Mouse (Mus musculus) lung, embryonic 15.5 days (tissue): ENCODE data around the gene Clmn. TPM values are rescaled to one million over a fixed set of nuclear protein-coding genes. Genes with fewer than 3 reads are reported as not detected.

Experiments used
- ATAC-seq: fragments of 200-750 bp; cut with Nextera tagmentation; 2 replicates; pipeline ENCODE4 v1.8.0; 2017; ENCODE audit warnings: moderate number of reproducible peaks, borderline replicate concordance; ENCODE audit not compliant: low FRiP score, low TSS enrichment; ENCODE audit errors: extremely low read depth
- H3K27ac ChIP-seq: fragments of 300-500 bp; sonication (generic); 2 replicates; pipeline ENCODE4 v1.5.1; 2015; ENCODE audit warnings: moderate library complexity, mild to moderate bottlenecking, inconsistent platforms
- H3K27me3 ChIP-seq: fragments of 300-500 bp; sonication (generic); 2 replicates; pipeline ENCODE4 v1.6.1; 2015; ENCODE audit warnings: inconsistent platforms
- H3K36me3 ChIP-seq: fragments of 300-500 bp; sonication (generic); 2 replicates; pipeline ENCODE4 v1.6.1; 2015; ENCODE audit warnings: inconsistent platforms
- H3K4me1 ChIP-seq: fragments of 300-500 bp; sonication (generic); 2 replicates; pipeline ENCODE4 v1.6.1; 2015; ENCODE audit warnings: inconsistent platforms
- H3K4me2 ChIP-seq: fragments of 300-500 bp; sonication (generic); 2 replicates; pipeline ENCODE4 v1.6.1; 2015; ENCODE audit warnings: inconsistent platforms, mild to moderate bottlenecking, moderate library complexity
- H3K4me3 ChIP-seq: fragments of 300-500 bp; sonication (generic); 2 replicates; pipeline ENCODE4 v1.5.1; 2015; ENCODE audit warnings: mild to moderate bottlenecking, inconsistent platforms
- H3K9ac ChIP-seq: fragments of 300-500 bp; sonication (generic); 2 replicates; pipeline ENCODE4 v1.6.1; 2015; ENCODE audit warnings: inconsistent platforms
- H3K9me3 ChIP-seq: fragments of 300-500 bp; sonication (generic); 2 replicates; pipeline ENCODE4 v1.6.1; 2016; ENCODE audit warnings: inconsistent platforms
- WGBS: fragments of 180-500 bp; shearing (Covaris S2); methylation state at CpG from one replicate; pipeline ENCODE4 v1.1.7; 2015; 5-methylcytosine and 5-hydroxymethylcytosine counted together
- polyA plus RNA-seq: library from polyadenylated mRNA; unstranded; fragments of >200 nt; fragmentation: Nextera tagmentation; extraction: Ambion mirVana; gene quantifications from 2 replicates; pipeline ENCODE4 v1.2.1, GENCODE M21; 2015

Clmn gene
- polyA plus RNA-seq, 1 experiment from 2014 or later, result 3.2 TPM

GRCm38 (mm10) chr12:104871987-104872386 is 7.1 kb upstream of the Clmn start:
- Histone ChIP-seq H3K36me3 (no peaks in the 10 kb centered on the region), H3K27ac (no peak overlapping the region), H3K4me2 (no peak overlapping the region), H3K27me3 (no peaks in the 10 kb centered on the region), H3K4me3 (no peak overlapping the region), H3K4me1 (0 out of 2 replicates have a peak, but pooled peaks cover 5% of the 10 kb centered on the region), H3K9me3 (no peaks in the 10 kb centered on the region), H3K9ac (no peak overlapping the region)
- 83% methylated on average over 6 of the region's 6 CpGs for whole genome bisulfite sequencing
- ATAC-seq, result no peak

GRCm38 (mm10) chr12:104869737-104870136 is 4.9 kb upstream of the Clmn start:
- Histone ChIP-seq H3K27me3 (no peaks in the 10 kb centered on the region), H3K27ac (no peak overlapping the region), H3K36me3 (no peaks in the 10 kb centered on the region), H3K9ac (no peak overlapping the region), H3K4me2 (no peak overlapping the region), H3K9me3 (no peaks in the 10 kb centered on the region), H3K4me3 (no peak overlapping the region), H3K4me1 (peaks cover 11% of the 10 kb centered on the region)
- WGBS, result 71% methylated on average over 3 of the region's 3 CpGs
- no peak for ATAC-seq

GRCm38 (mm10) chr12:104868430-104868829 is 3.6 kb upstream of the Clmn start:
- 73% methylated on average over 3 of the region's 3 CpGs for WGBS
- no peak overlapping the region for H3K4me2 ChIP-seq
- peaks cover 20% of the 10 kb centered on the region for H3K4me1 ChIP-seq
- no peaks in the 10 kb centered on the region for H3K36me3 ChIP-seq
- H3K27me3 ChIP-seq, result no peaks in the 10 kb centered on the region
- peak overlapping the region; percentile 64 for H3K27ac ChIP-seq
- no peak overlapping the region for H3K9ac ChIP-seq
- ATAC-seq, result no peak
- H3K9me3 ChIP-seq, result no peaks in the 10 kb centered on the region
- no peak overlapping the region for H3K4me3 ChIP-seq

GRCm38 (mm10) chr12:104867851-104868250 is 3.0 kb upstream of the Clmn start:
- no peaks in the 10 kb centered on the region for H3K9me3 ChIP-seq
- H3K9ac ChIP-seq, result no peak overlapping the region
- H3K4me1 ChIP-seq, result peaks cover 20% of the 10 kb centered on the region
- ATAC-seq, result peak; percentile 45
- H3K36me3 ChIP-seq, result no peaks in the 10 kb centered on the region
- WGBS, result 55% methylated on average over 6 of the region's 6 CpGs
- H3K27me3 ChIP-seq, result no peaks in the 10 kb centered on the region
- no peak overlapping the region for H3K4me3 ChIP-seq
- peak overlapping the region; percentile 64 for H3K27ac ChIP-seq
- H3K4me2 ChIP-seq, result no peak overlapping the region

GRCm38 (mm10) chr12:104865166-104865535 is 275 bp upstream of the Clmn start:
- Histone ChIP-seq H3K9me3 (no peaks in the 10 kb centered on the region), H3K4me1 (peaks cover 20% of the 10 kb centered on the region), H3K4me3 (peak overlapping the region; percentile 83), H3K36me3 (no peaks in the 10 kb centered on the region), H3K27me3 (no peaks in the 10 kb centered on the region), H3K27ac (no peak overlapping the region), H3K4me2 (peak overlapping the region; percentile 99), H3K9ac (peak overlapping the region; percentile 73; the same call in 1 of the 2 replicates)
- ATAC-seq, result peak; percentile 28; the same call in 1 of the 2 replicates
- WGBS, result under 1% methylated on average over 7 of the region's 10 CpGs

- Histone ChIP-seq H3K27ac (no peak overlapping the region), H3K36me3 (no peaks in the 10 kb centered on the region), H3K4me3 (peak overlapping the region; percentile 83; the same call in 1 of the 2 replicates), H3K4me2 (peak overlapping the region; percentile 99), H3K9ac (no peak overlapping the region), H3K27me3 (no peaks in the 10 kb centered on the region), H3K9me3 (no peaks in the 10 kb centered on the region), H3K4me1 (peaks cover 25% of the 10 kb centered on the region)
- no peak for ATAC-seq
- 55% methylated on average over 7 of the region's 7 CpGs for WGBS
Measured at GRCm38 (mm10) chr12:104863653-104864052, 1.2 kb downstream of the Clmn start.

GRCm38 (mm10) chr12:104859140-104859539 is 5.7 kb downstream of the Clmn start:
- Histone ChIP-seq H3K4me3 (no peak overlapping the region), H3K27ac (no peak overlapping the region), H3K36me3 (no peaks in the 10 kb centered on the region), H3K27me3 (no peaks in the 10 kb centered on the region), H3K4me2 (no peak overlapping the region), H3K9ac (no peak overlapping the region), H3K4me1 (peaks cover 10% of the 10 kb centered on the region; the same call in 1 of the 2 replicates), H3K9me3 (no peaks in the 10 kb centered on the region)
- WGBS, result 67% methylated on average over 7 of the region's 7 CpGs
- no peak for ATAC-seq

GRCm38 (mm10) chr12:104858732-104859131 is 6.1 kb downstream of the Clmn start:
- Histone ChIP-seq H3K9ac (no peak overlapping the region), H3K4me1 (peaks cover 7% of the 10 kb centered on the region; the same call in 1 of the 2 replicates), H3K36me3 (no peaks in the 10 kb centered on the region), H3K27ac (no peak overlapping the region), H3K27me3 (no peaks in the 10 kb centered on the region), H3K4me3 (no peak overlapping the region), H3K4me2 (no peak overlapping the region), H3K9me3 (no peaks in the 10 kb centered on the region)
- WGBS, result 77% methylated on average over 5 of the region's 5 CpGs
- ATAC-seq, result no peak

GRCm38 (mm10) chr12:104857614-104858013 is 7.3 kb downstream of the Clmn start:
- WGBS, result 72% methylated on average over 10 of the region's 10 CpGs
- no peaks in the 10 kb centered on the region for H3K36me3 ChIP-seq
- no peaks in the 10 kb centered on the region for H3K9me3 ChIP-seq
- H3K27ac ChIP-seq, result no peak overlapping the region
- no peak for ATAC-seq
- H3K4me1 ChIP-seq, result peaks cover 6% of the 10 kb centered on the region; the same call in 1 of the 2 replicates
- H3K9ac ChIP-seq, result no peak overlapping the region
- H3K27me3 ChIP-seq, result no peaks in the 10 kb centered on the region
- H3K4me2 ChIP-seq, result no peak overlapping the region
- no peak overlapping the region for H3K4me3 ChIP-seq

- no peak for ATAC-seq
- H3K36me3 ChIP-seq, result no peaks in the 10 kb centered on the region
- no peak overlapping the region for H3K9ac ChIP-seq
- no peak overlapping the region for H3K4me3 ChIP-seq
- 68% methylated on average over 3 of the region's 3 CpGs for WGBS
- no peaks in the 10 kb centered on the region for H3K9me3 ChIP-seq
- H3K4me1 ChIP-seq, result peaks cover 16% of the 10 kb centered on the region; the same call in 1 of the 2 replicates
- no peak overlapping the region for H3K4me2 ChIP-seq
- H3K27ac ChIP-seq, result no peak overlapping the region
- H3K27me3 ChIP-seq, result no peaks in the 10 kb centered on the region
Measured at GRCm38 (mm10) chr12:104856540-104856939, 8.3 kb downstream of the Clmn start.

- no peaks in the 10 kb centered on the region for H3K9me3 ChIP-seq
- H3K4me3 ChIP-seq, result no peak overlapping the region
- H3K27me3 ChIP-seq, result no peaks in the 10 kb centered on the region
- no peak overlapping the region for H3K9ac ChIP-seq
- peaks cover 16% of the 10 kb centered on the region; the same call in 1 of the 2 replicates for H3K4me1 ChIP-seq
- no peak for ATAC-seq
- no peak overlapping the region for H3K27ac ChIP-seq
- H3K4me2 ChIP-seq, result no peak overlapping the region
- WGBS, result 65% methylated on average over 7 of the region's 7 CpGs
- no peaks in the 10 kb centered on the region for H3K36me3 ChIP-seq
Measured at GRCm38 (mm10) chr12:104855548-104855947, 9.3 kb downstream of the Clmn start.

- H3K4me2 ChIP-seq, result no peak overlapping the region
- WGBS, result 86% methylated on average over 2 of the region's 2 CpGs
- no peak for ATAC-seq
- peaks cover 16% of the 10 kb centered on the region; the same call in 1 of the 2 replicates for H3K4me1 ChIP-seq
- no peak overlapping the region for H3K4me3 ChIP-seq
- no peak overlapping the region for H3K9ac ChIP-seq
- H3K27me3 ChIP-seq, result no peaks in the 10 kb centered on the region
- H3K27ac ChIP-seq, result no peak overlapping the region
- no peaks in the 10 kb centered on the region for H3K9me3 ChIP-seq
- no peaks in the 10 kb centered on the region for H3K36me3 ChIP-seq
Measured at GRCm38 (mm10) chr12:104854826-104855225, 10.1 kb downstream of the Clmn start.

- H3K4me1 ChIP-seq, result peaks cover 11% of the 10 kb centered on the region; the same call in 1 of the 2 replicates
- no peak overlapping the region for H3K27ac ChIP-seq
- H3K9me3 ChIP-seq, result no peaks in the 10 kb centered on the region
- 68% methylated on average over 7 of the region's 7 CpGs for WGBS
- H3K9ac ChIP-seq, result no peak overlapping the region
- no peak for ATAC-seq
- no peak overlapping the region for H3K4me3 ChIP-seq
- H3K4me2 ChIP-seq, result no peak overlapping the region
- H3K27me3 ChIP-seq, result no peaks in the 10 kb centered on the region
- H3K36me3 ChIP-seq, result no peaks in the 10 kb centered on the region
Measured at GRCm38 (mm10) chr12:104853374-104853773, 11.5 kb downstream of the Clmn start.
